Mouse (Mus musculus) erythroblast, embryonic 14.5 days (primary cell): Measurements from ENCODE around the gene B4galnt4.

ENCODE experiments used
- GATA1 ChIP-seq: IDR thresholded peaks from 2 replicates; pipeline ENCODE4 v1.6.1; 2012; ENCODE audit warnings: low read length, inconsistent platforms, mixed read lengths
- TAL1 ChIP-seq: IDR thresholded peaks from 3 replicates; pipeline ENCODE4 v1.6.1; 2012; ENCODE audit warnings: low read length, inconsistent platforms, mixed read lengths

GRCm38 (mm10) chr7:141047581-141048225 lies 13.2 kb upstream of the B4galnt4 start:
- TF ChIP-seq GATA1 (no peak), TAL1 (no peak)
